Mouse (Mus musculus) kidney, adult 8-10 months (tissue): ENCODE measurements around the gene Ncor2.

Experiments used
- DNase-seq, 2 experiments: peaks; one replicate each; pipeline ENCODE4 v3.0.0; 2022

The Ncor2 gene

DNA sequence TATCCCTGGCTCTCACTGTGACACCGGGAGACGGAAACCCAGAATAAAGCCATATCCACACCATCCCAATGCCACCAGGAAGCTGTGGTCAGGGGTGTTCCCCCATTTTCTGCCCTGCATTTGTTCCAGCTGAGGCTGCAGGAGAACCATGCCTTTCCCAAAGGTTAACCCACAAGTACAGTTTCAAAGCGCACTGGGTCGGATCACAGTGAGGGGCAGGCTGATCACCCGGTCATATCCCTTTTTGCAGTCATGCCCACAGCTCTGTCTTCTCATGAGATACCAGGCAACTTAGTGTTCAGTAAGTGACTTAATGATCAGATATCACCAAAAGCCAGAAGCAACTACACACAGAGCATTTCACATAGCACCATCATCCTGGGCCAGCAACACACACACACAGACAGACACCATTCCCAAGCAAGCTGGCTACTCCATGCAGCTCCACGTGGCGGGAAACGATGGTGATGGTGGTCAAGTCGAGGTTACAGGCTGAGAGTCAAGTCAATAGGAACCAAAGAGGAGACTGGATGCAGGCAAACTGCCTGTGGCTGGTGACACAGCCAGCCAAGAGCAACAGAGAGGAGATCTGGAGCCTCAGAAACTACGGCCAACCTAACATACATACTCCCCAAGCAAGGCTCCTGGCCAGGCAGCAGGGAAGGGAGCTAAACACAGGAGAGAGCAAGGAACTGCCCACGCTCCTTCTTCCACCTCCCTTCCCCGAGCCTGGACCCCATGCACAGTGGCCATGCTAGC is 35.7 kb downstream of the Ncor2 start:
- no peak for DNase-seq

DNA sequence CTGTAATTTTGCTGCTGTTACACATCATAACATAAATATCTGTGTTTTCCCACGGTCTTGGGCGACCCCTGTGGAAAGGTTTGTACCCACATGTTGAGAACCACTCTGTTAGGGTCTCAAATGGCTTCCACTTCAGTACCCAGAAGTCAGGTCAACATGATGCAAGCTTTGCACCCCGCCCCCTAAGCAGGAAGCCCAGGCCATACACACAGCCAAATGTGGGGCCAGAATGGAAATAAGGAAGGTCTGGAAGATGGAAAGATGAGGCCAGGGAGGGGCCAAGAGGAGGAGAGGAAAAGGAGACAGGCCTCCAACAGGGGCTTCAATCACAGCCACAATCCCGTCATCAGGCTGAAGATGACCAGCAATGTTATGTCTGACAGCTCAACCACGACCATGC is 37.1 kb downstream of the Ncor2 start:
- DNase-seq, result no peak

GRCm38 (mm10) chr5:125141525-125141880 is 37.5 kb downstream of the Ncor2 start:
- no peak for DNase-seq

DNA sequence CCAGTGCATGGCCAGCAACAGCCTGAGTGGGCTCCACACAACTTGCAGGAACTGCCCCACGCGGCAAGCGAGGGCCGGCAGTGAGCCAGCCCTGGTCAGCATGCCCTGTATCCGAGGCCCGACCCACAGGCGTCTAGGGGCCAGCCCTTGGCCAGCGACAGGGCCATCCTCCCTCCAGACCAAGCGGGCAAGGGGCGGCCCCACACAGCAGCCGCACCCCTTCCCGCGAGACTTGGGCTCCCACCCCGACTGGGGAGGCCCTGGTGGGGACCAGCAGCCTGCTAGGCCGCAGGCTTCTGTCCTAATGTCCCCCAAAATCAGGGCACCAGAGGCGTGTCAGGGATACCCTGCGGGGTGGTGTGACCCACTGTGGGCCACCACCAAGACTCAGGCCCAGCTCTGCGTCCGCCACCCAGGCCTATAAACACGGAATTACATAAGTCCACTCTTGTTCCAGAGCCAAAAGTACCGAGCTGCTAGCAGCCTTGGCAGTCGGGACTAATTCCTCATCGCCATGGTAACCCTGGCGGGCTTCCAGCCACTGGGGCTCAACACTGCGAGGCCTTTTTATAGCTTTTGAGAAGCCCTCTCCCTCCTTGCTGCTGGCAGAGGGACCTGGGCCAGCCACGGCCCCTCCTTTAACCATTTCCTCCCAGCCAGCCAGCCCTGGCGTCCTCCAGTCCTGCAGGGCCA is 38.0 kb downstream of the Ncor2 start:
- peak; percentile 100 for DNase-seq

GRCm38 (mm10) chr5:125140151-125140699 is 38.8 kb downstream of the Ncor2 start:
- DNase-seq, result peak; percentile 76 to 83

DNA sequence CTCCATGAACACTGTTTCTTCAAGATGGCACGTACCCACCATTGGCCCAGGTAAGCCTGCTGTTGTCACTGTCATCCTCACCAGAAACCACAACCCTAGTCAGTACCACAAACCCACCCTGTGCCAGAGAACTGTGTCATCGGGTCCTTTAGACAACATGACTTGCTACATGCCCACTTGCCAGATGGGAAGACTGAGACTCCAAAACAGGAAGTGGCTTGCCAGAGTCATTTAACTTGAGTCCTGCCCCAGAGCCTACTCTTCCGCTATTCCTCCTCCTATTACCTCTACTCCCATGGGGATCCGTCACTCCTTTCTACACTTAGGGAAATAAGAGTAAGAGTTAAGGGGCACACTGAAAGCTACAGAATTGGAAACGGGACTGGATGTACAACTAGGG is 39.4 kb downstream of the Ncor2 start:
- DNase-seq, result no peak

DNA sequence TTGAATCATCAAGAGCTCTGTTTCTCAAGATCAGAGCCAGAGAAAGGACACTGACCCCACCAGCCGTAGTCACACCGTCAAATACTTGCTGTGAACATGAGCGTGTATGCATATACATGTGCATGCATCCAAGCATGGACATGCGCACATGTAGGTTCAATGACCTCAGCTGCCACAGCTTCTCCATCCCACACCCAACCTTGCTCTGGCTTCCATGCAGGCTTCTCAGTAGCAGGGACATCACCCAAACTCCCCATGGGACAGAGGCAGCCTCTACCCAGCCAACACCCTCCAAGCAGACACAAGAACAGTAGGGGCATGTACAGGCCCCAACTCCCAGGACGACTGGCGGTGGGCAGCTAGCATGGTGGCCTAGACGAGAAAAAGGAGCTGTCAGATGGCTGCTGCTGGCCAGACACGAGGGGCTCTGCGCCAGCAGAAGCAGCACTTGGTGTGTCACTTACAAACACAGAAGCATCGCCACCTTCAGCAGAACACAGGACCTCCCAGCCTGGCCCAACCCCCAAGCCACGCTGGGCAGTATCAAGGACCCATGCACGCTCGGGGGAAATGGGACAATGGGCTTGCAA is 40.1 kb downstream of the Ncor2 start:
- no peak for DNase-seq

DNA sequence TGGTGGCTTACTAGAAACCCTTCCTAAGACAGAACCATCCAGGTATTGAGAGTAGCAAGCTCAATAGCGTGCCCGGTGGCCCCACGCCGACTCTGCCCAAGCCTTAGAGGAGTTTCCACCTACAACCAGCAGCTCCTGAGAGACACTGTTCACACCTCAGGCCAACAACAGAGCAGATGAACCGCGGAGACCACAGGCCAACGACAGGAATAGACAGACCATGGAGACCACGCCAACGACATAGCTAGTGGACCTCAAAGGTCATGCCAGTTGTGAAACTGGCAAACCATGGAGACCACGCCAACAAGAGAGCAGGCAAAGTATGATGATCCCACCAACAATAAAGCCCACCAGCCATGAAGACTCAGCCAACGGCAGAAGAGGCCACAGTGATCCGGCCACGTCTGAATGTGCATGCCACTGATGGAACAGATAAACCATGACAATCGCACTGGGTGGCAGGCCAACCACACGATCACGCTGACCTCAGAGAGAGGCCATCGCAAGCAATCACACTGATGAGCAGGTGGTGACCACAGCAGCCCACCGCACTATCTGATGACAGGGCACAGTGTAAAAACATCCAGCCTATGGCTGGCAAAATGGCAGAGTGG is 41.2 kb downstream of the Ncor2 start:
- no peak for DNase-seq

- DNase-seq, result peak in 1 of 2 experiments; percentile 63
Measured at GRCm38 (mm10) chr5:125136996-125137671, 41.9 kb downstream of the Ncor2 start.

- DNase-seq, result no peak
Measured at GRCm38 (mm10) chr5:125136296-125136995, 42.6 kb downstream of the Ncor2 start.

- peak; percentile 57 to 62 for DNase-seq
Measured at GRCm38 (mm10) chr5:125134795-125135468, 44.1 kb downstream of the Ncor2 start.

GRCm38 (mm10) chr5:125134391-125134790 is 44.6 kb downstream of the Ncor2 start:
- DNase-seq, result no peak

DNA sequence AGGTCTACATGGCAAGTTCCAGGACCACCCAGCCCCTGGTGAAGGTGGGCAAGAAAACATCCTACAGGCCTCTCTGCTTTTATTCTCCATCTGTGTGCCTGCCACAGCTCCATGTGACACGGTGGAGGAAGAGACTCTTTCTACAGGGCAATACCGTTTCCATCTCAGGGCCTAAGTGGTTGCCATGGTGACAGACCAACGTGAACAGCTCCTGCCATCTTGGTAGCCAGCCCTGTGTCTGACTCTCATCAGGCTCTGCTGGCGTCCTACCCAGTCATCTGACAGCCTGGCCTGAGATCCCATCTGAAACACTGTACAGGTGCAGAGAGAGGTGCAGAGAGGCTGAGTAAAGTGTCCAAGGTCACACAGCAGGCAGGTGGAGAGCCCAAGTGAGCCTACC is 45.4 kb downstream of the Ncor2 start:
- no peak for DNase-seq

- DNase-seq, result no peak
Measured at GRCm38 (mm10) chr5:125132566-125133260, 46.3 kb downstream of the Ncor2 start.

DNA sequence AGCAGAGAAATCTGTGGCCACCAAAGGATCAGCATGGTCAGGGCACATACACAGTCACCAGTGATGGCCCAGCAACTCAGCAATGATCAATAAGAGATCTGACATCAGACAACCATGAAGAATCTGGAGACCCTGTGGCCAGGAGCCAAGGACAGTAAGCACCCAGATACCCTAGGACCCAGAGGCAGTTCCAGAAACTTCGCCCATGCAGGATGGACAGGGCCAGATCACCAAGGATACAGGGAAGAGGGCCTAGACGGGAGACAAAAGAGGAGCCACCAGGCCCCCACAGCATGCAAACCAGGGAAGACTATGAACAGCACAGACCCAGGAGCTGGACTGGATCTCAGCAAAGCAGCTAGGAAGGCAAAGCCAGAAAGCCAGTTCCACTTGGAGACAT is 47.0 kb downstream of the Ncor2 start:
- DNase-seq, result no peak

GRCm38 (mm10) chr5:125130406-125130805 is 48.6 kb downstream of the Ncor2 start:
- no peak for DNase-seq

GRCm38 (mm10) chr5:125128939-125129385 is 50.1 kb downstream of the Ncor2 start:
- no peak for DNase-seq

GRCm38 (mm10) chr5:125127920-125128319 is 51.1 kb downstream of the Ncor2 start:
- no peak for DNase-seq

DNA sequence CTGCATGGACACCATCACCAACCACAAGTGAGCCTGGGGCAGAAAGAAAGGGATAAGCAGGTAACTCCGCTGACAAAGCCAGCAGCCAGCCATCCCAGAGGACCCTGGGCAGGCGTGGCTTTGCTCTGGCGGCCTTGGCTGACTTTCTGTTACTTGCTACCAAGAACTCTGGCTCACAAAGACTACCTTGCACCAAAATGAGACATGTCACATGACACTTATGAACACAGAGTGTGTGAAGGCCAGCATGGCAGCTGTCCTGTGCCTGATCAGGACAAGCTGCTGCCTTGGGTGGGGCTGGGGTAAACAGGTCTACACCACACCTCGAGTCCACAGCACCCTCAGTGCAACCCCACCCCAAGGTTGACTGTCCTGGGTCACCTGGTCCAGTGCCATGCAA is 51.6 kb downstream of the Ncor2 start:
- DNase-seq, result no peak

DNA sequence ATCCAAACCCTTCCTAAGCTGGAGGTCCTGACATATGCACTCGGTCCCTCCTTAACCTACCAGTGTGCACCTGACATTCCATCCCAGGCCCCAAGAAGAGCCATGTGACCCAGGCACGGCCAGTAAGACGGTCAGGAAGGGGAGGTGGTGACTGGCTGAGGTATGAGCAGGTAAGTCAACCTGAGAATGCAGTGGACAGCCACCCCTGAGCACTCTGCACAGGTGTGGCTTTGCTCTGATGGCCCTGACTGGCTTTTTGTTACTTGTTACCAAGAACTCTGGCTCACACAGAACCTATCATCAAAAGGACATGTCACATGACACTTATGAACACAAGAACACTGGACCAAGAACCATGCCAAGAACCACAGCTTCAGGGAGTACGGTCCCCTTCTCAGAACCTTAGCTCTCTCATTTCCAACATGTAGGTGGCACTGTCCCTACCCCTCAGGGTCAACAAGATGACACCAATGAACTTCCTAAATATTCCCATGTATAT is 53.0 kb downstream of the Ncor2 start:
- DNase-seq, result no peak

GRCm38 (mm10) chr5:125125219-125125618 is 53.8 kb downstream of the Ncor2 start:
- DNase-seq, result no peak
